Mouse (Mus musculus): ENCODE measurements at regions not wholly inside any gene's neighbourhood (a gene's known extent, or its start where the extent isn't known, plus 50 kb on each side); places are given as distances from the start of the nearest gene placed in this dataset.

GRCm38 (mm10) chr3:119653007-119653565 is 131.2 kb downstream of the Ptbp2 start:
- DNase-seq (ENCODE audit: extremely low read depth, insufficient read length, low spot score), result peak; percentile 9

GRCm38 (mm10) chr3:119638633-119639032 is 145.6 kb downstream of the Ptbp2 start:
- no peak for DNase-seq (ENCODE audit: extremely low read depth, insufficient read length, low spot score)

- no peak for DNase-seq (ENCODE audit: extremely low read depth, insufficient read length, low spot score)
Observed at GRCm38 (mm10) chr3:119635641-119636040, 148.6 kb downstream of the Ptbp2 start.

- no peak for DNase-seq (ENCODE audit: extremely low read depth, insufficient read length, low spot score)
Observed at GRCm38 (mm10) chr3:119633516-119633915, 150.8 kb downstream of the Ptbp2 start.

GRCm38 (mm10) chr3:119606116-119606515 is 178.2 kb downstream of the Ptbp2 start:
- DNase-seq (ENCODE audit: extremely low read depth, insufficient read length, low spot score), result no peak

GRCm38 (mm10) chr3:119588872-119589416 is 195.3 kb downstream of the Ptbp2 start:
- no peak for DNase-seq (ENCODE audit: extremely low read depth, insufficient read length, low spot score)

- DNase-seq (ENCODE audit: extremely low read depth, insufficient read length, low spot score), result no peak
Observed at GRCm38 (mm10) chr3:119587971-119588370, 196.3 kb downstream of the Ptbp2 start.

- no peak for DNase-seq (ENCODE audit: extremely low read depth, insufficient read length, low spot score)
Observed at GRCm38 (mm10) chr3:119575516-119575915, 208.8 kb downstream of the Ptbp2 start.

GRCm38 (mm10) chr3:119537884-119538283 is 246.4 kb downstream of the Ptbp2 start:
- DNase-seq (ENCODE audit: extremely low read depth, insufficient read length, low spot score), result no peak

GRCm38 (mm10) chr3:119524510-119525123 is 259.6 kb downstream of the Ptbp2 start:
- DNase-seq (ENCODE audit: extremely low read depth, insufficient read length, low spot score), result no peak

GRCm38 (mm10) chr3:119512596-119512995 is 271.7 kb downstream of the Ptbp2 start:
- DNase-seq (ENCODE audit: extremely low read depth, insufficient read length, low spot score), result no peak

- DNase-seq (ENCODE audit: extremely low read depth, insufficient read length, low spot score), result no peak
Observed at GRCm38 (mm10) chr3:119509132-119509531, 275.1 kb downstream of the Ptbp2 start.

- DNase-seq (ENCODE audit: extremely low read depth, insufficient read length, low spot score), result no peak
Observed at GRCm38 (mm10) chr3:119503471-119503972, 280.7 kb downstream of the Ptbp2 start.

- no peak for DNase-seq (ENCODE audit: extremely low read depth, insufficient read length, low spot score)
Observed at GRCm38 (mm10) chr3:119498711-119499110, 285.6 kb downstream of the Ptbp2 start.

- DNase-seq (ENCODE audit: extremely low read depth, insufficient read length, low spot score), result no peak
Observed at GRCm38 (mm10) chr3:119497880-119498279, 286.4 kb downstream of the Ptbp2 start.

- no peak for DNase-seq (ENCODE audit: extremely low read depth, insufficient read length, low spot score)
Observed at GRCm38 (mm10) chr3:119494580-119494979, 289.7 kb downstream of the Ptbp2 start.

GRCm38 (mm10) chr3:119492627-119493026 is 291.6 kb downstream of the Ptbp2 start:
- no peak for DNase-seq (ENCODE audit: extremely low read depth, insufficient read length, low spot score)

GRCm38 (mm10) chr3:119489336-119489735 is 294.9 kb downstream of the Ptbp2 start:
- DNase-seq (ENCODE audit: extremely low read depth, insufficient read length, low spot score), result no peak

Data from 3134 (cell line).